Mouse (Mus musculus): ENCODE data around the gene Ubn1. TPM values are rescaled to one million over a fixed set of nuclear protein-coding genes. Genes with fewer than 3 reads are reported as not detected.

Ubn1 gene
- total RNA-seq, 2 experiments from 2014 or later, result 39.4 to 49.6 TPM

DNA sequence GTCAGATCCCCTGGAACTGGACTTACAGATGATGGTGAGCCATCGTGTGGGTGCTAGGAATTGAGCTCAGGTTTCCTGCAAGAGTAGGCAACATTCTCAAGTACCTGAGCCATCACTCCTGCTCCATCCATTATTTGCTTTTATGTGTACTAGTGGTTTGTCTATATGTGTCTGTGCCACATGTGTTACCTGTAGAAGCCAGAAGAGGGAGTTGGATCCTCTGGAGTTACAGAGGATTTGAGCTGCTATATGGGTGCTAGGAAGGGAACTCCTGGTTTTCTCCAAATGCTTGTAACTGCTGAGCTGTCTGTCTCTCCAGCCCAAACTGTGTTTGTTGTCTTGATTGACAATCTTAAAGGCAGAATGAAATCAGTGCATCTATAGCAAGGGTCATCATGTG lies 8.3 kb downstream of the Ubn1 start:
- DNase-seq (ENCODE audit: low spot score in 2 of 2), result no peak
- intact Hi-C loops (cut with DNase I), result no loop called here

DNA sequence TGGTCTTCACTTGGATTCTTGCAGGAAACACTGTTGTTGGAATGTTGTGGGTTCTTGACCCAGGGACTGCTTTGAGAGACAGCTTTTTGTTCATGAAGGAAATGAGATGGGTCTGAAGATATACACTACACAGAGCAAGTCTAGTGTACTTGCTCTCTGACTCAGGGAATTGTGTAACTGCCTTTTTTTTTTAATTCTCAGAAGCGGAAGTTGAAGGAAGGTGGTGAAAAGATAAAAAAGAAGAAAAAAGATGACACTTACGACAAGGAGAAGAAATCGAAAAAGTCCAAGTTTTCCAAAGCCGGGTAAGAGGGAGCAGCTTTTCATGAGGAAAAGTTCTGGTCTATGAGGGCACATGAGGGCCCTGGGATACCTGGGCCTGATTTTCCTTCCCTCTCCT lies 13.6 kb downstream of the Ubn1 start:
- no peak for DNase-seq (ENCODE audit: low spot score in 2 of 2)
- intact Hi-C loops (cut with DNase I), result no loop called here

DNA sequence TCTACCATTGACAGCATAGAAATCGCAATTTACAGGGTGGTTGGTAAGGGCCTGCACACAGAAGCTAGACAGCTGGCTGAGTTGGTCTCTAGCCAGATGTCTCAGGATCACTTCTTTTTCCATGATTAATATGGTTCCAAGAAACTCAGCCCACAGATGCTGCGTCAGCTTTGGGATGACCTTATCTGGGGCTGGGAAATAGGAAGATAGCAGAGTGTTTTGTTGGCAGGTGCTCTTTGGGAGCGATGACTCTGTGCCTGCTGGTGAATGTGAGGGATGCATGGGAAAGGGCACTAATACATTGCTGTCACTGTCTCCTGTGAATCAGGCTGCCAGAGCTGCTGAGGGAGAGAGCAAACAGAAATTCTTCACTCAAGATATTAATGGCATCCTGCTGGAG lies 20.5 kb downstream of the Ubn1 start:
- intact Hi-C loops (cut with DNase I), result no loop called here
- peak; percentile 21 to 26 for DNase-seq (ENCODE audit: low spot score in 2 of 2)

DNA sequence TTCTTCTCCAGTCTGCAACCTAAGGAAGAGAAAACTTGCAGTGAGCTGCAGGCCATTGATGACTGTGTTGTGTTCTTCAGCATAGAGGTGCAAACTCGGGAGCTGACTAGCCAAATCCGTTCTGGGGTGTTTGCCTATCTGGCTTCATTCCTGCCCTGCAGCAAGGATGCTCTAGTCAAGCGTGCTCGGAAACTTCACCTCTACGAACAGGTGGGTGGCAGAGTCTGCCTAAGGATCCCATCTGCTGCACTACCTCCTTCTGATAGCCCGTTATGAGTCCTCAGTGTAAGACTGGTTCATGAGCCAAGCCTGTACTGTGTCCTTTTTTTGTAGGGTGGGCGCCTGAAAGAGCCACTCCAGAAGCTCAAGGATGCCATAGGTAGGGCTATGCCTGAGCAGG lies 22.1 kb downstream of the Ubn1 start:
- DNase-seq (ENCODE audit: low spot score in 2 of 2), result no peak
- intact Hi-C loops (cut with DNase I), result no loop called here

DNA sequence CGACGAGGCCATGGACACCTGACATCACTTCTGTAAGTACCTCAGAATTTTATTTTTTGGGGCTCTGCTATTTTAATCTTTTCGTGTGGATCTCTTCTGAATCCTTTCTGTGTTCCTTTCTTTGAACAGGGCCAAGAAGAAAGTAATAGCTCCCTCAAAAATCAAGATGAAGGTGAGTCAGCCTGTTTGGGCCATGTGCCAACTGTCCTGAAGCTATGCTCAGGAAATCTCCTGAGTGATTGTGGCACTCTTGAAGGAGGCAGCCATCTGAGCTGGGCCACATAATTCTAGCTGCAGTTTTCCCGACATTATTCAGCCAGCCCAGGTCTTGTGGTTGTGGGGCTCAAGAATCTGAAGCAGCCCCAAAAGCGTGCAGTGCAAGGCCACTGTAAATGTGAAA lies 24.5 kb downstream of the Ubn1 start:
- intact Hi-C loops (cut with DNase I), result no loop called here
- no peak for DNase-seq (ENCODE audit: low spot score in 2 of 2)

DNA sequence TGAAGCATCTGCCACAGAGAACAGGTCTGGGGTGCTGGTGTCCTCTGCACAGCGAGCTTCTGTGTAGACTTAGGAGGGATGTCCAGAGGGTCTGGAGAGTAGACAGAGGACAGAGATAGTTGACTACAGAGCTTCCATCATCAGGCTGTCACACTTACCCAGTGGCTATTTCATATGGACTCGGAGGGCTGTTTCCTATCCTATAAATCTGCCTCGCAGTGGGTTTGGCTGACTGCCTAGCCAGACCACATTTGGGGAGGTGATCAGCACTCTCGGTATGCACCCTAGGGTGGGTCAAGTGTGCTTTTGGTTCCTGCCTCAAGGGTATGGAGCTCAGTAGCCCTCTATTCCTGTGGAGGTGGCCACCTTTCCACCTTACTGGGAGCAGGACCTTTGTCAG lies 35.3 kb downstream of the Ubn1 start:
- intact Hi-C loops (cut with DNase I), result no loop called here
- no peak for DNase-seq (ENCODE audit: low spot score in 2 of 2)

DNA sequence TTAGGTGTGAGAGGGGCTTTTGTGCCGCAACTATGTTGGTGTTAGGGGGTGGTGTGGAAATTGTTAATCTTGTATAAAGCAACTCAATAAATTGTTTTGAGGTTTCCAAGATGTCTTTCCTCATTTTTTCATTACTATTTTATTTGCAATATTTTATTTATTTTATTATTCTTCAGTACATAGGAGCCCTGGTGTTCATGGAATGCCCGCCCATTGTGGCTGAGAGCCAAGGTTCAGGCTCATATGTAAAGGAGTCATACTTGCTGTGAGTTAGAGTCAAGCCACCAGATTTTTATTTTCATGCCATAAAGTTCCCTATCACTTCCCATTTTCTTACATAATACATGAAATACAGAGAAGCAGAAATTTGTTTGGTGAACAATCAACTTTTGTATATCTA lies 36.3 kb downstream of the Ubn1 start:
- no peak for DNase-seq (ENCODE audit: low spot score in 2 of 2)
- intact Hi-C loops (cut with DNase I), result no loop called here

DNA sequence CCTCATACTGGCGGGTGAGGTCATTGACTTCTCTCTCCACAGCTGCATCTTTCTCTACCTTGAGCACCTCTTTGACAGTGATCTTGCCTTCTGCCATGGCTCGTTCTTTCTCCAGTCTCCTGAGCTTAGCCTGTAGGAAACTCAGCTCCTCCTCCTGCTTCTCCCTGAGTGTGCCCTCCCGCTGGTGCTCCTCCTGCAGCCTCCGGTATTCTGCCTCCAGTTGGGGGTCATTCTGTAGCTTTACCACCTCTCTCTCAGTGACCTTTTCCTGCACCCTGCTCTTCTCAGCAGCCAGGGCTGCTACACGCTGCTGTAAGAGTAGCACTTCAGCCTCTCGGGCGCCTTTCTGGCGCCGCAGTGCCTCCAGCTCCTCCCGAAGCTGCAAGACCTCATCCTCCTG lies 39.2 kb downstream of the Ubn1 start:
- no peak for DNase-seq (ENCODE audit: low spot score in 2 of 2)
- intact Hi-C loops (cut with DNase I), result no loop called here

DNA sequence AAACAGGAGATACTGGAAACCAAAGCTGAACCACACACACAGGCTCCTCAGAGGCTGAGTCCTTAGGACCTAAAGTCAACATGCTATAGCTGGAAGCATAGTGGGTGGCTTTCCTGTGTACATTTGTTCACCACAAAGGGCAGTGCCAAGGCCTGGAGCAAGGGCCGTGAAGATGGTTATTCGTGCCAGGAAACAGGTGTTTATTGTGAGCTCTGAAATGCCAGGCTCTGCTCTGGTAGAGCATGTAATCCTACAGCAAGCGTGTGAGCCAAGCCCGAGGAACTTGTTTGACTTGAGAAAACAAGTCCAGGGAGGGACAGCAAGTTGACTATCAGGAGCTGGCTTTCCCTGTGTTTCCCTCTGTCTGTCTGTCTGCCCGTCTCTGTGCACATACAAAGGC lies 43.4 kb downstream of the Ubn1 start:
- no peak for DNase-seq (ENCODE audit: low spot score in 2 of 2)
- intact Hi-C loops (cut with DNase I), result no loop called here

DNA sequence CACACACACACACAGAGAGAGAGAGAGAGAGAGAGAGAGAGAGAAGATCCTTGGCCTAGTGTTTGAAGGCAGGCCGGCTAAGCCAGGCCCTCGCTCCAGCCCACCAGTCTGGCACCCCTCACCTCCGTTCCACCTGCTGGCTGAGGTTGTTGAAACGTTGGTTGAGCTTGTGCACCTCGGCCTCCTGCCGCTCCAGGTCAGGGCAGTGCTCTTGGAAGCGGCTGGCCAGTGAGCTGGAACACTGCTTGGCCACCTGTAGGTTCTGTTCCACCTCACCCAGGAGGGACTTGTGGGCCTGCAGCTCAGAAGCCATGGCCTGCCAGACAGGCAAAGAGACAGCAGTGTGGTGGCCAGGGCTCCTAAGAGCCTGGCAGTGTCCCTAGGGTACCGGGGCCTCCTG lies 46.6 kb downstream of the Ubn1 start:
- no peak for DNase-seq (ENCODE audit: low spot score in 2 of 2)
- intact Hi-C loops (cut with DNase I), result no loop called here

DNA sequence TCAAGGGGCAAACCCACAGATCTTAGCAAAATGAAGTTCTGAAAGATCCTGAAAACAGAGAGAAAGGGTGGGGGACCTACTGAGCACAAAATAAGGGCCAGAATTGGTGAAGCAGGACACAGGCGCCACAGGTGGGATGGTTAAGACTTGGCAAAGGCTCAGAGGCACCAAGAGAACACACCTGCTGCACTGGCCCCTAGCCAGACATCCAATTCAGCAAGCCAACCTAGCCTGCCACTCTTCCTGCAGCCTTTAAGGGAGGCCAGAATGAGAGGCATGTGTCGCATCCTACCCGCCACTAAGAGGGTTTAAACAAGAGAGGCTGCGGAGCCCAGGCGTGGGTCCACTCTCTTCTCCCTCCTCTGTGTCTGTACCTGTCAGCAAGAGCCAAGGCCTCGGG lies 51.1 kb downstream of the Ubn1 start:
- DNase-seq (ENCODE audit: low spot score in 2 of 2), result no peak
- intact Hi-C loops (cut with DNase I), result no loop called here

DNA sequence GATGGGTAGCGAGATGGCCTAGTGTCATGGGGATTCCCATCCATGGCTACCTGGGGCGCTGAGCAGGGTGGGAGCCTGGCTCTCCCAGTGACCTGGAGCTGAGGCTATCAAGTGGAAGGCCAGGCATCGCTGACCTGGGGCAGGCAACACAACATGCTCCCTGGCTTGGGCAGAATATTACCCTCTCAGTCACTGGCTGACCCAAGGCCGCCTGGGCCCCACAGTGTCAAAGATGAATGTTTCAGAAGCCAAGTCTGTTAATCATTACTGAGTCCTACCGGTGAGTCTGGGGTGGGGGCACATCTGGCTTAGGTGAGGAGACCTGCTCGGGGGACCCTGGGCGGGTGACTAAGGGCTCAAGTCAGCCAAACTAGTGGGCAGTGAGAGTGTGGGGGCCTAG lies 60.0 kb downstream of the Ubn1 start:
- intact Hi-C loops (cut with DNase I), result no loop called here

DNA sequence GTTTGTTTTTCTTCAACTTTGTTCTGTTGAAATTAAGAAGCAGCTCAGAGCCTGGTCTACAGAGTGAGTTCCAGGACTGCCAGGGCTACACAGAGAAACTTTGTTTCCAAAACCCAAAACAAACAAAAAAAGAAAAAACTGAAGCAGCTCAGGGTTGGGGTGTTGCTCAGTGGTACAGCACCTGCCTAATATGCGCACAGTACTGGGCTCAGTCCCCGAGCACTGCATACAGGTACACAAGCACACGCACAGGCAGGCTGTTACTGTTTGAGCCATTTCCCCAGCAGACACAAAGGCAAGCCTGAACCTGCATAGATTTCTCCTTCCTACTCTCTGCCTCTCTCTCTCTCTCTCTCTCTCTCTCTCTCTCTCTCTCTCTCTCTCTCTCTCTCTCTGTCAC lies 61.2 kb downstream of the Ubn1 start:
- intact Hi-C loops (cut with DNase I), result no loop called here
- DNase-seq (ENCODE audit: low spot score in 2 of 2), result no peak

More for the DNA sequence above, 60.0 kb downstream of the Ubn1 start:
- DNase-seq (ENCODE audit: low spot score in 2 of 2), result no peak

DNA sequence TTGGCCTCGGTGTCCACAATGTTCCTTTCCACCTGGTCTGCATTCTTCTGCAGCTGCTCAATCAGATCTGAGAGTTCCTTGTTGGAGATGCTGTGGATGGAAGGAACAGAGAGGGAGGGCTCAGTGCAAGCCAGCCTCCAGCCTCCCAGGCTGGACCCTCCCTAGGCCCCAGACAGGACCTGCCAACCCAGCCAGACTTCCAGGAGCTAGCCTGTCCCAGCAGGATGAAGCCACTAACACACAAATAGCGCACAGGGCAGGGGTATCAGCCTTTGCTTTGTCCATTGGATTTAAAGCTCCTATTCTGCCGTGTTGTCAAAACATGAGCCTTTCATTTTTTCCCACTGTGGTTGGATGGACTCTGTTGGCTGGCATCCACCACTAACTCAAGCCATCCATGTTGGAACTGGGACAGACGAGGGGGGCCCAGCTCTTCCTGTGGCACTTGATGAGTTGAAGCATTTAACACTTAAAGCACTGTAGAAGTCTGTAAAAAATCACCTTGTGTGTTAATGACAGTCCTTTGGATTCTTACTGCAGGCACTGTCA lies 63.2 kb downstream of the Ubn1 start:
- intact Hi-C loops (cut with DNase I), result no loop called here
- no peak for DNase-seq (ENCODE audit: low spot score in 2 of 2)

DNA sequence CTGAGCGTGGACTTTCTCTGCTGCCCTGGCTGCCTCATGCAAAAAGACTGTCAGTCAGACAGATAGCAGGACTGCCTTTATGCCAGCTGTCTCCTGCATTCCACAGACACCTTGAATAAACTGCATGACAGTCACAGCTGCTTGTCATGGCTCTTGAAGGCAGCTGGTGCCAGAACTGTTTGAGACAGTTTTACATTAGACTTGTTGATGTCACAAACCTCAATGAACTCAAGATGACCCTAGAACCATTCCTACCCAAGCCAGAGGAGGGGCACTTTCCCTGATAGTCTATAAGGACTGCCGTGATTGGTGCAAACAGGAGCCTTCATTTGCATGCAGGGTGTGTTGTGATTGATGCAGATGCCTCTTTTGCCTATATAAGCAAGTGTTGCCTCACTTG lies 63.7 kb downstream of the Ubn1 start:
- intact Hi-C loops (cut with DNase I), result no loop called here
- no peak for DNase-seq (ENCODE audit: low spot score in 2 of 2)

DNA sequence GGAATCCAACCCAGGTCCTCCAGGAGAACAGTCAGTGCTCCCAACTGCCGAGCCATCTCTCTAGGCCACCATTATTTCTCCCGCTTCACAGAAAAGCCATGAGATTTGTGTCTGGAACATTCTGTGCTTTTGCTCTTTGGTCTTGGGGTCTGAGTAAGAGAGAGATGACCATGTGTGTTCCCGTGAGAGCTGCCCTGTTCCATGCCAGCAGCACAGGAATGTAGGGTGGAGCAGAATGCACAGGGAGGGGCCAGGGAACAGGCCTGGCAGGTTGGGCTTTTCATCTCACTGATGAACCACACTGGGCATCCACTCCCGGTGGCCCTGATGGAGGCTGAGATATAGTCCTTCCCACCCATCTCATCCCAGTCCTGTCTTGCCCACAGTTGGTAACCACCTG lies 69.5 kb downstream of the Ubn1 start:
- DNase-seq (ENCODE audit: low spot score in 2 of 2), result no peak
- intact Hi-C loops (cut with DNase I), result no loop called here

DNA sequence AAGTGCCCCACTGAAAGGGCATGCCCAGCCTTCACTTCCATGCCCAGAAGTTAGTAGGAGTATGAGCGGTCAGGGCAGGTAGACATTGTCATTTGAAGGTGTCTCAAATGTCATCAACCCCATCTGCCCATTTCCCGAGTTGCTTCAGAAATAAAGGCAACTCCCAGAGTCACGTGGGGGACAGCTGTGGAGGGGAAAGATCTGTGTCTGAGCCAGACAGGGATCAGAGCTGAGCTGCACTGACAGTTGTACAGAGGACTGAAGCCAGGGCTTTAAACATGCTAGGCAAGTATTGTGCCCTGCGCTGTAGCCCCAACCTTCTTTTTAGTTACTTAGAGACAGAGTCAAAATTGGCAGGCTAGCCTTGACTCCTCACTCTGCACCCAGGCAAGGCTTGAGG lies 70.0 kb downstream of the Ubn1 start:
- no peak for DNase-seq (ENCODE audit: low spot score in 2 of 2)
- intact Hi-C loops (cut with DNase I), result no loop called here

DNA sequence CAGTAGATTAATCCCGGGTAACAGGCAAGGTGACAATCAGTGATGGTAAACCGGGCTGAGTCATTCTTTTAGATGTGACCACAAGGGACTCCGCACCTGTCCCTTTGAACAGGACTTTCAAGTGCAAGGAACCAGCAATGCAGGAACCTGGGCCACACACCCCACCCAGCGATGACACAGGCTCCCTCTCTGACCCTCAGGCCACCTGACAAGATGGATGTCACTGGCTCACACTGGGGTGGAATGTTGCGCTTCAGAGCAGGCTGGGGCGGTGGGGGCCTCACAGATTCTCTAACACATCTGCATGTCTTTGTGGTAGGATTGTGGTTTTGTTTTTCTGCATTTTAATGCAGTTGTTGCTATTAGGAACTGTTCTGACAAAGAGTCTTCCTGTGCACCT lies 73.6 kb downstream of the Ubn1 start:
- no peak for DNase-seq (ENCODE audit: low spot score in 2 of 2)
- intact Hi-C loops (cut with DNase I), result no loop called here

DNA sequence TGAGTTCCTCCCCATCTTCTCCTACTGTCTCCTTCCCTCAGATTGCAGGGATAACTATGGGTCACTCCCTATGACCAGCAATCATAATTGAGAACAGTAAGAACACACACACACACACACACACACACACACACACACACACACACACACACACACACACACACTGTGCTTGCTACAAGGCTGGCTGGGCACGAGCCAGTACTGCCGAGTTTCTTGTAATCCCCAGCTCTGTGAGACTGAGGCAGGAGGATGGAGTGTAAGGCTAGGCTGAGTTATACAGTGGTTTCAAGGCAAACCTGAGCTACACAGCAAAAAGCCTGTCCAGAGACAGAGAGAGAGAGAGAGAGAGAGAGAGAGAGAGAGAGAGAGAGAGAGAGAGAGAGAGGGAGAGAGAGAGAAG lies 80.3 kb downstream of the Ubn1 start:
- no peak for DNase-seq (ENCODE audit: low spot score in 2 of 2)

DNA sequence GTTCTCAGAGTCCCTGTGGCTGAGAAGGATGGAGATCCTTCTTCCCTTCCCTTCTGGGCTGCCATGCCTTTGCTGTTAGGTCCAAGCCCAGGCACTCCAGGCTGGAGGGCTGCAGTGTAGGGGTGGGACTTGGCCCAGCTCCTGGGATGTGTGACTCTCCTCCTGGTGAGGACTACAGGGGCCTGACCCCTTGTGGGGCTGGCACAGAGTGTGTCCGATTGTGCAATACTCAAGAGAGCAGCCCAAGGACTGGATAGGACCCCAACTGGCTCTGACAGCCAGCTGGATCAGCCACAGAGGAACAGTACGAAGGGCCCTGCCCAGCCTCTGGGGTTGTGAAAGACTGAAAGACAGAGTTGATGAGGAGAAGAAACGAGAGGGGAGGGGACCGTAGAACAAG lies 80.9 kb downstream of the Ubn1 start:
- intact Hi-C loops (cut with DNase I), result no loop called here
- no peak for DNase-seq (ENCODE audit: low spot score in 2 of 2)

More for the DNA sequence above, 80.3 kb downstream of the Ubn1 start:
- intact Hi-C loops (cut with DNase I), result no loop called here

DNA sequence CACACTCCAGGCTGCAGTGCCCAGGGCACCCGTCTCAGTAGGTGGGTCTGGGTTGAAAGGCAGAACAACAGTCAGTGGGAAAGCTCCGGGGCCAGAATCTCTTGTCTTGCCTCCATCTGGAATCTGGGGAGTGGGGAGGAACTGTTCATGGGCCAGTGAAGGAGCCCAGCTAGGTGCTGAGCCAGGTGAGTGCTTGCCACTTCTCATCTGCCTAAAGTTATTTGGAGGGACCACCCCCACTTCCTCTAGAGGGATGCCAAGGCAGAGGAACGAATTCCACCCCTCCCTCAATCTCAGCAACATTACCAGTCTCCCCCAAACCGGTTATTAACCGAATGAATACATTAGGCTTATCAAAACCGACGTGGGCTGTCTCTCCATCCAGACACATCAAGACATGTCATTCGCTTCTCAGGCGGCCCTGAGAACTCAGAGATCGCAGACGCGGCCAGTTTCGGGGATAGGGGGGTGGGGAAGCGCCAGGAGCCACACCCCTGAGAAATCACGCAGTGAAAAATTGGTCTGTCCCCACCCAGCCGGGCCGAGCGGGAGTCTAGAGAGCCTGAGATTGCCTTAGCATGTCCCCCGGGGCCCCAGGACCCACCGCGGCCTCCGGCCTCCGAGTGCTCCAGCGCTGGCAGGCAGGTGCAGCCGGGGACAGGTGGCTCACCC lies 81.5 kb downstream of the Ubn1 start:
- intact Hi-C loops (cut with DNase I), result no loop called here
- DNase-seq (ENCODE audit: low spot score in 2 of 2), result no peak

DNA sequence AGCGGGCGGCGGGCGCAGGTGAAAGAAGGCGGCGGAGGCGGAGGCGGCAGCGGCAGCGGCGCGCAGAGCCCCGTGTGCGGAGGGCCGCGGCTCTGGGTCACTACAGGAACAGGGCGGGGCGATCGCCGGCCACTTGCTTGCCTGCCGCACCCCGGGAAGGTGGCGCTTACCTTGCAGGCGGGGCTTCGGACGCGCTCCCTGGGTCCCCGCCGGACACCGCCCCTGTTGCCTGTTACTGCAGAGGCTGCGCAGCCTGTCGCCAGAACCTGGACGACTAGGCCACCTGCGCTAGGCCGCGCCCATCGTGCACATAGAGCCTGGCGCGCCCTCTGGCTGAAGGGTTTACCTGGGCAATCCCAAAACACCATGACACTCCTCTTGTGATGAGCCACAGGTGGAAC lies 82.5 kb downstream of the Ubn1 start, which contains the start of gene Ppl:
TSS of gene Ppl (minus strand) at position 21 of the 401 bp plus-strand sequence.
- DNase-seq (ENCODE audit: low spot score in 2 of 2), result no peak
- intact Hi-C loops (cut with DNase I), result no loop called here
